Mouse (Mus musculus): ENCODE measurements around the gene Gm1123. TPM values are rescaled to one million over a fixed set of nuclear protein-coding genes. Genes with fewer than 3 reads are reported as not detected.
A peak's percentile ranks its signal among the peaks of the same experiment; 100 is the strongest.

Gm1123 gene
- total RNA-seq, 1 experiment: not detected

DNA sequence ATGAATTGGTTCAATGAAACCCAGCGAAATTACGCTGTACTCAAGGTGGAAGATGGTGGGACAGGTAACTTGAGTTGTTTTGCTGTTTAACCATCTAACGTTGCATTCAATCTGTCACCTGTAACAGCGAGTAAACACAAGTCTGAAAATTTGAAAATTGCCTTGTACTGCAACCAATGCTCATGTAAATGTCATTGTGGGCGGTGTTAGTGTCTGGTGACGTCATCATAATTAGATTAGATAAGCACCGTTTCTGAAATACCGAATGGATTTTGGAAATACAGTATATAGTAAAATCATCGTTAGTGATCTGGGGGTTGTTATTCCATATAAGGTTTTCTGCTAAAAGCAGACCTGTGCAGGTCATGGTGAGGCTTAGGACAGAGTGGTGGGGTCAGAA lies 48.4 kb downstream of the Gm1123 start:
- Histone ChIP-seq H3K36me3 (ENCODE audit: control insufficient read depth, insufficient read depth, low read length, poor library complexity, severe bottlenecking) (no peaks in the 10 kb centered on the region), H3K9ac (ENCODE audit: insufficient read depth, low read depth, low read length, poor library complexity, severe bottlenecking) (no peak overlapping the region), H3K27ac (ENCODE audit: insufficient read depth, low read depth, low read length, poor library complexity, severe bottlenecking) (no peak overlapping the region), H3K4me3 (ENCODE audit: insufficient read depth in 1 of 2, low read depth in 1 of 2, low read length in 2 of 2, poor library complexity in 1 of 2, severe bottlenecking in 1 of 2) (peak overlapping the region; percentile 71 to 84; a peak in 3 of 4 replicates), H3K4me1 (ENCODE audit: control insufficient read depth in 2 of 2, insufficient read depth in 2 of 2, low read length in 2 of 2, poor library complexity in 1 of 2) (peaks cover 0 to 8% of the 10 kb centered on the region in 2 experiments; a peak in 1 of 4 replicates), H3K9me3 (ENCODE audit: control insufficient read depth, insufficient read depth, low read depth, low read length) (no peaks in the 10 kb centered on the region)
- DNase-seq (ENCODE audit: low read depth, low spot score): no peak
- TF ChIP-seq ZC3H11A (IDR thresholded peaks at IDR 0.05; ENCODE audit: borderline replicate concordance, low read depth, low read length): no peak
- no peak for TF ChIP-seq CHD2 (IDR thresholded peaks at IDR 0.05; ENCODE audit: low read depth, low read length)
- TF ChIP-seq ZNF384 (IDR thresholded peaks at IDR 0.05; ENCODE audit: low read depth, low read length): no peak
- no peak for TF ChIP-seq MAFK (IDR thresholded peaks at IDR 0.05; ENCODE audit: insufficient read depth, low read depth, low read length)
- TF ChIP-seq HCFC1 (IDR thresholded peaks at IDR 0.05; ENCODE audit: borderline replicate concordance, insufficient read depth, low read length): no peak
- in situ Hi-C loops (cut with MboI; ENCODE audit: low sequenced_read_pairs in 2 of 2, unreplicated experiment in 2 of 2): no loop called here

DNA sequence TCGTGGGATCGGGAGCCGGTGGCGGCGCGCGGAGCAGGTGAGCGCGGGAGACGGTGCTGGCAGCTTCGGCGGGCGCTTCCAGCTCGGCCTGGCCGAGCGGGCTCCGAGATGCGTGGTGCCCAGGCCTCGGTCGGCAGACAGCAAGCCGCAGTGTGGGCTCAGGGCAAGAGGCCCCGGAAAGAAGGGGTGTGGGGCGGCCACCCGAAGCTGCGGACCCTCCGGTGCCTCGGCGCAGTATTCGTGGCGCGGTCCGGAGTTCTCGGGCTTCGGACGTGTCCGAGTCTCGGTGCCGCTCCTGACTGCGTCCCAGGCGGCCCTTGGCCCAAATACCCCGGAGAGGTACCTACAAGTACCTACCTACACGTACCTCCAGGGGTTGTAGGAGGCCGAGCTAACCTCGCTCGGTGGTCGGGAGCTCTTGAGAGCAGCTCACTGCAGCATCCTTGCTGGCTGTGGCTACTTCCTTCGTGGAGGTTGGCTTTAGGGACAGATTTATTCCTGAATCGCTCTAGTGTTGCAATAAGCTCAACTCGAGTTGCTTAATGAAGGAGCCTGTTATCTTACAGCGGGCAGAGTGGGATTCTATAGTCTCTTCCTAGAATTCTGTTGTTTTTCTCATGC lies 48.9 kb downstream of the Gm1123 start:
- Histone ChIP-seq H3K27ac (ENCODE audit: insufficient read depth, low read depth, low read length, poor library complexity, severe bottlenecking) (no peak overlapping the region), H3K4me1 (ENCODE audit: control insufficient read depth in 2 of 2, insufficient read depth in 2 of 2, low read length in 2 of 2, poor library complexity in 1 of 2) (peaks cover 0 to 8% of the 10 kb centered on the region in 2 experiments; a peak in 1 of 4 replicates), H3K4me3 (ENCODE audit: insufficient read depth in 1 of 2, low read depth in 1 of 2, low read length in 2 of 2, poor library complexity in 1 of 2, severe bottlenecking in 1 of 2) (peak overlapping the region; percentile 71 to 84), H3K36me3 (ENCODE audit: control insufficient read depth, insufficient read depth, low read length, poor library complexity, severe bottlenecking) (no peaks in the 10 kb centered on the region), H3K9ac (ENCODE audit: insufficient read depth, low read depth, low read length, poor library complexity, severe bottlenecking) (peak overlapping the region; percentile 89), H3K9me3 (ENCODE audit: control insufficient read depth, insufficient read depth, low read depth, low read length) (no peaks in the 10 kb centered on the region)
- in situ Hi-C loops (cut with MboI; ENCODE audit: low sequenced_read_pairs in 2 of 2, unreplicated experiment in 2 of 2): no loop called here
- no peak for TF ChIP-seq ZNF384 (IDR thresholded peaks at IDR 0.05; ENCODE audit: low read depth, low read length)
- TF ChIP-seq HCFC1 (IDR thresholded peaks at IDR 0.05; ENCODE audit: borderline replicate concordance, insufficient read depth, low read length): peak; percentile 55; the same call in 1 of the 2 replicates
- no peak for DNase-seq (ENCODE audit: low read depth, low spot score)

- in situ Hi-C loops (cut with MboI; ENCODE audit: low sequenced_read_pairs in 2 of 2, unreplicated experiment in 2 of 2): no loop called here
- no peak for TF ChIP-seq CHD2 (IDR thresholded peaks at IDR 0.05; ENCODE audit: low read depth, low read length)
- no peak for TF ChIP-seq ZC3H11A (IDR thresholded peaks at IDR 0.05; ENCODE audit: borderline replicate concordance, low read depth, low read length)
- no peak; the same call in 1 of the 2 replicates for TF ChIP-seq HCFC1 (IDR thresholded peaks at IDR 0.05; ENCODE audit: borderline replicate concordance, insufficient read depth, low read length)
- no peak for TF ChIP-seq ZNF384 (IDR thresholded peaks at IDR 0.05; ENCODE audit: low read depth, low read length)
- no peak for TF ChIP-seq MAFK (IDR thresholded peaks at IDR 0.05; ENCODE audit: insufficient read depth, low read depth, low read length)
- DNase-seq (ENCODE audit: low read depth, low spot score): peak; percentile 98
- no peaks in the 10 kb centered on the region for H3K36me3 ChIP-seq (ENCODE audit: control insufficient read depth, insufficient read depth, low read length, poor library complexity, severe bottlenecking)
- H3K9ac ChIP-seq (ENCODE audit: insufficient read depth, low read depth, low read length, poor library complexity, severe bottlenecking): peak within 1 kb of the TSS; percentile 89
- peaks cover 0 to 8% of the 10 kb centered on the region in 2 experiments; a peak in 1 of 4 replicates for H3K4me1 ChIP-seq (ENCODE audit: control insufficient read depth in 2 of 2, insufficient read depth in 2 of 2, low read length in 2 of 2, poor library complexity in 1 of 2)
- H3K9me3 ChIP-seq (ENCODE audit: control insufficient read depth, insufficient read depth, low read depth, low read length): no peaks in the 10 kb centered on the region
- H3K4me3 ChIP-seq (ENCODE audit: insufficient read depth in 1 of 2, low read depth in 1 of 2, low read length in 2 of 2, poor library complexity in 1 of 2, severe bottlenecking in 1 of 2): peak within 1 kb of the TSS; percentile 71 to 84
- H3K27ac ChIP-seq (ENCODE audit: insufficient read depth, low read depth, low read length, poor library complexity, severe bottlenecking): no peak within 1 kb of the TSS
These were observed 49.6 kb downstream of the Gm1123 start, which contains the start of gene Faim for GRCm38 (mm10) chr9:98985800-98986475. Faim (plus strand) TSS chr9:98986373.

DNA sequence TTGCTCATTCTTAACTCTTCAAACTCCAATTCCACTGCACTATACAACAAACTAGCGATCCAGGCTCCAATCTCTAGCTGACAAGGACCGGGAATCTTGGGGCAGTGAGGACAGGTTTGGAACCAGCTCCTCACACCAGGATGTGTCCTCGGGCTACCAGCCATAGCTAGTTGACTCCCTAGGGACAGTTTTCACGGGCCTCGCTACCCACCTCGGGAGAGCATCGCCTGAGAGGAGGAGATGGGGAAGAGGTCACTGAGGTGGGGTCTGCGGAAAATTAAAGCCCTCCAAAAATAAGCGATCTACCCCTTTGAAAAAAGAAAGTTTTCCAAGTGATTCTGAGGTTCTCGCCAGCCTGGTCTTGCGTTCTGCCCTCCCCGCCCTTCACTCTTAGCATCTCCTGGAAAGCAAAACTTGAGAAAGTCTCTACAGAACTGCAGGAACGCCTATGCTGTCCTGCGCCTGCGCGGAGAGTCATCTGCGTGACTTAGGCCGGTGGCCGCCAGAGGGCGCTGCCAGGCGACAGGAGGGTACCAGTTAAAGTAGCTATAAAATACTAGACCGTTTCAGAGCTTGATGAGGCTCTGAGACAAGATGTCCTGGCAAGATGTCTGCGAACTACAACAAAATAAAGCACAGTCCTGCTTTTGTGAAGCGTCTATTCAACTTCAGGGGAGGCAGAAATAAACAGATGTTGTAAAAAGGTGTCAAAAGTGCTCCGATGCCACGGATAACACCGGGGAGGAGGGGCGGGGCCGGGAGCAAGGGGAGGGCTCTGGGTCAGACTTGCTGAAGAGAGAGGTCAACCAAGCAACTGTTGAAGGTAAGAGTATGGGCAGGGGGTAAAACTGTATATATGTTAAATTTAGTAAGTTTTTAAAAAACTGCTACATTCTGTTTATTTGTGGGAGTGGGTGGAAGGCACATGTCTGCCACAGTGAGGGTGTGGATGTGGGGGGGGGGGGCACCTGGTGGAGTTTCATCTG lies 55.8 kb downstream of the Gm1123 start:
- TF ChIP-seq ZC3H11A (IDR thresholded peaks at IDR 0.05; ENCODE audit: borderline replicate concordance, low read depth, low read length) (0 out of 2 replicates have a peak, but pooled peaks have one; percentile 37), CHD2 (IDR thresholded peaks at IDR 0.05; ENCODE audit: low read depth, low read length) (no peak)
- H3K9me3 ChIP-seq (ENCODE audit: control insufficient read depth, insufficient read depth, low read depth, low read length): no peaks in the 10 kb centered on the region
- H3K27ac ChIP-seq (ENCODE audit: insufficient read depth, low read depth, low read length, poor library complexity, severe bottlenecking): no peak overlapping the region
- no peaks in the 10 kb centered on the region for H3K36me3 ChIP-seq (ENCODE audit: control insufficient read depth, insufficient read depth, low read length, poor library complexity, severe bottlenecking)
- H3K9ac ChIP-seq (ENCODE audit: insufficient read depth, low read depth, low read length, poor library complexity, severe bottlenecking): no peak overlapping the region
- in situ Hi-C loops (cut with MboI; ENCODE audit: low sequenced_read_pairs in 2 of 2, unreplicated experiment in 2 of 2): no loop called here
- H3K4me1 ChIP-seq (ENCODE audit: control insufficient read depth in 2 of 2, insufficient read depth in 2 of 2, low read length in 2 of 2, poor library complexity in 1 of 2): peaks cover 0 to 7% of the 10 kb centered on the region in 2 experiments; a peak in 1 of 4 replicates
- H3K4me3 ChIP-seq (ENCODE audit: insufficient read depth in 1 of 2, low read depth in 1 of 2, low read length in 2 of 2, poor library complexity in 1 of 2, severe bottlenecking in 1 of 2): peak overlapping the region; percentile 44 to 52
- peak; percentile 85 for DNase-seq (ENCODE audit: low read depth, low spot score)

Data from ES-E14 (cell line).